In genomic region chr9:24407992-24408391, GRCm38 (mm10) we compare ENCODE assay signal across 20 mouse cellular contexts.
"Had no signal": no experiment of that assay in that cellular context is flagged by ENCODE, and none has a peak within 500 bp of the region (broad histone marks: within the 10 kb centered on the region; RNA-seq: fewer than 3 reads in every experiment).

No protein-coding gene starts in this region.

- H3K27ac ChIP-seq: liver, embryonic 15.5 days; lung, embryonic 15.5 days; midbrain, embryonic 10.5 days; midbrain, embryonic 12.5 days; midbrain, embryonic 15.5 days; neural tube, embryonic 13.5 days; neural tube, embryonic 15.5 days had no signal

- H3K4me2 ChIP-seq: liver, embryonic 15.5 days; lung, embryonic 15.5 days; midbrain, embryonic 12.5 days; midbrain, embryonic 15.5 days; neural tube, embryonic 13.5 days; neural tube, embryonic 15.5 days had no signal

- DNase-seq: liver, postnatal 0 days; lung, adult 2 months; lung, postnatal 10 days; lung, postnatal 4 days; retina, postnatal 1 day; right cerebral cortex, adult 18-20 months; right cerebral cortex, postnatal 25 days; right cerebral cortex, postnatal 4 days; spleen, adult 18-20 months; thymus, adult 18-20 months; thymus, postnatal 14 days; thymus, postnatal 36 days had no signal

- H3K9me3 ChIP-seq: liver, embryonic 15.5 days; lung, embryonic 15.5 days; midbrain, embryonic 10.5 days; midbrain, embryonic 12.5 days; midbrain, embryonic 15.5 days; neural tube, embryonic 13.5 days; neural tube, embryonic 15.5 days had no signal

- H3K4me1 ChIP-seq: liver, embryonic 15.5 days; lung, embryonic 15.5 days; midbrain, embryonic 10.5 days; midbrain, embryonic 12.5 days; midbrain, embryonic 15.5 days; neural tube, embryonic 13.5 days; neural tube, embryonic 15.5 days had no signal

- H3K9ac ChIP-seq: liver, embryonic 15.5 days; liver, postnatal 0 days; lung, embryonic 15.5 days; midbrain, embryonic 12.5 days; midbrain, embryonic 15.5 days; neural tube, embryonic 13.5 days; neural tube, embryonic 15.5 days had no signal

- H3K27me3 ChIP-seq: liver, embryonic 15.5 days; lung, embryonic 15.5 days; midbrain, embryonic 12.5 days; midbrain, embryonic 15.5 days; neural tube, embryonic 13.5 days; neural tube, embryonic 15.5 days had no signal

- H3K36me3 ChIP-seq: lung, embryonic 15.5 days; midbrain, embryonic 12.5 days; midbrain, embryonic 15.5 days; neural tube, embryonic 15.5 days had no signal

- ATAC-seq: liver, postnatal 0 days; midbrain, embryonic 15.5 days had no signal

- H3K4me3 ChIP-seq: liver, embryonic 15.5 days; lung, embryonic 15.5 days; midbrain, embryonic 10.5 days; midbrain, embryonic 12.5 days; midbrain, embryonic 15.5 days; myocyte; neural tube, embryonic 13.5 days; neural tube, embryonic 15.5 days had no signal
